Mouse (Mus musculus) cerebellum, adult 2 months (tissue): Measurements from ENCODE around the gene Gzmm.

Source experiments
- CTCF ChIP-seq: fragments of 200-500 bp; IDR thresholded peaks from 2 replicates; pipeline ENCODE4 v1.5.1; 2011; ENCODE audit warnings: low read depth, mild to moderate bottlenecking, control low read depth, low read length, moderate library complexity, borderline replicate concordance; ENCODE audit not compliant: insufficient read depth
- POLR2A ChIP-seq: fragments of 200-500 bp; IDR thresholded peaks from 2 replicates; pipeline ENCODE4 v1.6.1; 2011; ENCODE audit warnings: low read length, control low read depth, borderline replicate concordance; ENCODE audit not compliant: insufficient read depth

DNA sequence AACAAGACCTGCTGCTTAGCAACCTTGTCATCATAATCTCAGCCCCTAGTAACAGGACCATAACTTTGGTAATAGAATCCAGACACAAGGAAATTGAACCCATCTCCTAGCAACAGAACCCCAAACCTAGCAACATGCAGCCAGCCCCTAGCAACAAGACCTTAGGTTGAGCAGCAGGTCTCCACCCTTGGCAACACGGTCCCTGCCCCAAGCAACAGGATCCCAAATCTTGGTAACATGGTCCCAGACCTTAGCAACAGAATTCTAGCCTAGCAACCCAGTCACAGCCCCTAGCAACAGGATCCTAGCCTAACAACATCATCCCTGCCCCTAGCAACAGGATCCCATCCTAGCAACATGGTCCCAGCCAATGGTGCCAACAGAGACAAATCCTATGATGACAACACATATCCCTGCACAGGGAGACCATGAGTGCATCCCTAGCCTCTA is 33.8 kb upstream of the Gzmm start:
- TF ChIP-seq POLR2A (no peak), CTCF (no peak)
